Mouse (Mus musculus) bone marrow macrophage, adult 2 months (primary cell): ENCODE measurements around the gene Vmn1r177. TPM values are rescaled to one million over a fixed set of nuclear protein-coding genes. Genes with fewer than 3 reads are reported as not detected.
"Not testable (repeated sequence)": the region's sequence is repeated elsewhere in the genome, so short reads cannot be mapped to it uniquely, and the experiment has no call there.

Experiments used
- H3K27ac ChIP-seq: 2 replicates; pipeline ENCODE4 v1.5.1; 2012; ENCODE audit warnings: low read depth, low read length; ENCODE audit not compliant: insufficient read depth
- H3K4me1 ChIP-seq: 2 replicates; pipeline ENCODE4 v1.6.1; 2012; ENCODE audit warnings: low read length; ENCODE audit not compliant: control insufficient read depth, insufficient read depth
- H3K4me3 ChIP-seq: 2 replicates; pipeline ENCODE4 v1.5.1; 2012; ENCODE audit warnings: mild to moderate bottlenecking, low read length, moderate library complexity; ENCODE audit not compliant: insufficient read depth
- CTCF ChIP-seq: IDR thresholded peaks from 2 replicates; pipeline ENCODE4 v1.5.1; 2012; ENCODE audit warnings: low read depth, mild to moderate bottlenecking, low read length, moderate library complexity
- POLR2A ChIP-seq: IDR thresholded peaks from 2 replicates; pipeline ENCODE4 v1.6.1; 2012; ENCODE audit warnings: mild to moderate bottlenecking, low read depth, low read length, borderline replicate concordance
- polyA plus RNA-seq: library from polyadenylated mRNA; stranded (reverse); fragments of >200 nt; gene quantifications from 2 replicates; pipeline ENCODE4 v1.2.4, GENCODE M21; 2012; ENCODE audit not compliant: missing spikeins, insufficient read depth, insufficient read length

Gene Vmn1r177
- not detected in 2 replicates for polyA plus RNA-seq

GRCm38 (mm10) chr7:23866349-23866748, at the start of gene Vmn1r177:
Gene Vmn1r177 (minus strand): TSS chr7:23866449.
- H3K27ac ChIP-seq, H3K4me1 ChIP-seq, H3K4me3 ChIP-seq: not testable (repeated sequence)

GRCm38 (mm10) chr7:23891709-23892108, 25.5 kb upstream of the Vmn1r177 start, which contains the start of gene Vmn1r178:
Gene Vmn1r178 (plus strand): TSS chr7:23892009.
- TF ChIP-seq CTCF (no peak), POLR2A (no peak)
- Histone ChIP-seq H3K4me1 (no peaks in the 10 kb centered on the region), H3K27ac (no peak within 1 kb of the TSS), H3K4me3 (no peak within 1 kb of the TSS)

- not testable (repeated sequence) for H3K4me1 ChIP-seq, H3K27ac ChIP-seq, H3K4me3 ChIP-seq
Measured at GRCm38 (mm10) chr7:23876918-23877317, 10.7 kb upstream of the Vmn1r177 start.

- not testable (repeated sequence) for H3K27ac ChIP-seq, H3K4me1 ChIP-seq, H3K4me3 ChIP-seq
Measured at GRCm38 (mm10) chr7:23837272-23837671, 29.0 kb downstream of the Vmn1r177 start, which contains the start of gene Vmn1r176. Gene Vmn1r176 (minus strand): TSS chr7:23837372.

Other genes starting within 250 kb of the Vmn1r177 start
- not detected in 2 replicates for gene Vmn1r171, start 235.7 kb downstream of the Vmn1r177 start, polyA plus RNA-seq
- not detected in 2 replicates for gene Vmn1r172, start 208.1 kb downstream of the Vmn1r177 start, polyA plus RNA-seq
- not detected in 2 replicates for gene Vmn1r173, start 165.7 kb downstream of the Vmn1r177 start, polyA plus RNA-seq
- gene Vmn1r174, start 114.2 kb downstream of the Vmn1r177 start, polyA plus RNA-seq, result 0.09 TPM in 1 of 2 replicates, not detected in the other
- not detected in 2 replicates for gene Vmn1r175, start 55.8 kb downstream of the Vmn1r177 start, polyA plus RNA-seq
- gene Vmn1r176, start 29.1 kb downstream of the Vmn1r177 start, polyA plus RNA-seq, result not detected in 2 replicates
- gene Vmn1r178, start 25.6 kb upstream of the Vmn1r177 start, polyA plus RNA-seq, result not detected in 2 replicates
- gene Vmn1r179, start 60.5 kb upstream of the Vmn1r177 start, polyA plus RNA-seq, result not detected in 2 replicates
- not detected in 2 replicates for gene Vmn1r180, start 84.2 kb upstream of the Vmn1r177 start, polyA plus RNA-seq
- not detected in 2 replicates for gene Vmn1r181, start 108.2 kb upstream of the Vmn1r177 start, polyA plus RNA-seq
- not detected in 2 replicates for gene V1rd19, start 135.2 kb upstream of the Vmn1r177 start, polyA plus RNA-seq
- gene Vmn1r183, start 186.8 kb upstream of the Vmn1r177 start, polyA plus RNA-seq, result 0.32 TPM in 1 of 2 replicates, not detected in the other
- 10.8 and 11.2 TPM in 2 replicates for gene Zfp180, start 215.5 kb upstream of the Vmn1r177 start, polyA plus RNA-seq
- 0.38 and 1.2 TPM in 2 replicates for gene Zfp112, start 245.9 kb upstream of the Vmn1r177 start, polyA plus RNA-seq